Mouse (Mus musculus): ENCODE measurements around the gene Mmachc. TPM values are rescaled to one million over a fixed set of nuclear protein-coding genes. Genes with fewer than 3 reads are reported as not detected.

Gene Mmachc
- total and polyA plus RNA-seq, 3 experiments: 10.0 to 32.1 (median 15.4) TPM

DNA sequence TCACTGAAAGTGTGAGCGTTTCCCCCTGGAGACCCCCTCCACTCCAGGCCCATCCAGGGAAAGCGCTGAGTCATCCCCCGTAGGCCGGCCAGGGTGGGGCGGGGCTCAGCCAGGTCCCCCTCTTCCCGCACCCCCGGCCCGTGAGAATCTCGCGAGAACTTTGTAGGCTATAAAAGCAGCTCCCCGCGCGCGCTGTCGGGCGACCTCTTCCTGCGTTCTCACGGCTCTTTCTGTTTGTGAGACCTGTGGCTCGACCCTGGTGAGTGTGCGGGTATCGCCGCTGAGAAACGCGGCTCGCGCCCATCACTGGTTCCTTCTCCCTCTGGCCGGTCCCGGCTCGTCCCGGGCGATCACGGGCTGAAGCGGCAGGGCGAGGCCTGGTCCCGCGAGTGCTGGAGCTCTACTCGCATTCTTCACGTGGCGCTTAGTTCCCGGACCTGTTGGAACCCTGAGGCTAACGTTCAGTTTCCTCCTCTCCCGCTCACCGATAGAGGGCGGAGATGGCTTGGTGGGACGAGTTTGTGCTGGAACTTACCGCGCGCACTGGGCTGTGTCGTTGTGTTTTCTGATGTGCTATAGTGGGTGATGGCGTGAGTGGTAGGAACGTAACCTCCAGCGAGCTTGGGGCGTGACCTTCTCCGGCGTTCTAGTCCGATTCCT is 22.7 kb downstream of the Mmachc start, which contains the start of gene Prdx1 (continued):
- 0 out of 2 replicates have a peak, but pooled peaks have one; percentile 65 for TF ChIP-seq KAT2A (IDR thresholded peaks at IDR 0.05; ENCODE audit: insufficient replicate concordance, low read length)
- TF ChIP-seq NELFE (IDR thresholded peaks at IDR 0.05; ENCODE audit: low read depth, low read length): peak; percentile 100
- no peak for TF ChIP-seq JUN (IDR thresholded peaks at IDR 0.05; ENCODE audit: insufficient read depth, low read depth, low read length)
- TF ChIP-seq NRF1 (IDR thresholded peaks at IDR 0.05; ENCODE audit: low read depth, low read length): 0 out of 2 replicates have a peak, but pooled peaks have one; percentile 6
- TF ChIP-seq ETS1 (conservative IDR thresholded peaks at IDR 0.05; ENCODE audit: low read depth, low read length): peak; percentile 52
- peak; percentile 99 for TF ChIP-seq CHD2 (IDR thresholded peaks at IDR 0.05; ENCODE audit: low read length)
- peak; percentile 98 for TF ChIP-seq MXI1 (IDR thresholded peaks at IDR 0.05; ENCODE audit: low read depth, low read length)
- peak; percentile 22; the same call in 1 of the 2 replicates for TF ChIP-seq SMC3 (IDR thresholded peaks at IDR 0.05; ENCODE audit: low read depth, low read length)
- TF ChIP-seq EP300 (IDR thresholded peaks at IDR 0.05; ENCODE audit: low read length): no peak
- peak; percentile 60; the same call in 1 of the 2 replicates for TF ChIP-seq MYC (IDR thresholded peaks at IDR 0.05; ENCODE audit: low read depth, low read length)
- no peak for TF ChIP-seq CHD1 (IDR thresholded peaks at IDR 0.05; ENCODE audit: low read depth, low read length)
- TF ChIP-seq BHLHE40 (IDR thresholded peaks at IDR 0.05; ENCODE audit: low read depth, low read length): peak; percentile 76
- TF ChIP-seq POLR2AphosphoS2 (IDR thresholded peaks at IDR 0.05; ENCODE audit: low read depth, low read length): peak; percentile 99
- no peak; the same call in 1 of the 2 replicates for TF ChIP-seq USF2 (conservative IDR thresholded peaks at IDR 0.05; ENCODE audit: low read depth, low read length)
- no peak for TF ChIP-seq E2F4 (IDR thresholded peaks at IDR 0.05; ENCODE audit: insufficient replicate concordance, low read depth, low read length)
- TF ChIP-seq UBTF (IDR thresholded peaks at IDR 0.05; ENCODE audit: low read depth, low read length): no peak
- peak; percentile 99 for TF ChIP-seq ZMIZ1 (IDR thresholded peaks at IDR 0.05; ENCODE audit: low read depth, low read length)
- TF ChIP-seq MAX (IDR thresholded peaks at IDR 0.05; ENCODE audit: low read length): peak; percentile 94
- peak; percentile 97 for TF ChIP-seq TBP (conservative IDR thresholded peaks at IDR 0.05; ENCODE audit: low read depth, low read length)

- peak overlapping the region; percentile 89; the same call in 1 of the 2 replicates for H3K27ac ChIP-seq (ENCODE audit: insufficient read depth, low read depth)
- dilution Hi-C loops (cut with MboI; ENCODE audit: extremely low pct_ligation_motif_present, extremely low pct_unique_long_range_greater_than_20kb, low sequenced_read_pairs) (no loop called here), in situ Hi-C loops (cut with MboI; ENCODE audit: low pct_ligation_motif_present, low pct_unique_long_range_greater_than_20kb, low sequenced_read_pairs) (no loop called here)
These were observed 23.5 kb downstream of the Mmachc start for GRCm38 (mm10) chr4:116684665-116685064.

More at GRCm38 (mm10) chr4:116684665-116685064, 23.5 kb downstream of the Mmachc start:
- H3K27me3 ChIP-seq (replicated peaks): no peaks in the 10 kb centered on the region
- H3K4me3 ChIP-seq (replicated peaks in 1 of 3; ENCODE audit: low read depth in 2 of 3, low read length in 2 of 3, poor library complexity in 1 of 3): peak overlapping the region in 1 of 3 experiments; percentile 75
- no peaks in the 10 kb centered on the region for H3K9me3 ChIP-seq (replicated peaks; ENCODE audit: low read length)
- peaks cover 4 to 43% of the 10 kb centered on the region in 2 experiments; a peak in 2 of 4 replicates for H3K4me1 ChIP-seq (ENCODE audit: control insufficient read depth in 1 of 2, insufficient read depth in 2 of 2)
- no peak for DNase-seq (ENCODE audit: extremely low read depth)
- H3K36me3 ChIP-seq (replicated peaks in 1 of 2; ENCODE audit: control insufficient read depth in 1 of 2, insufficient read depth in 1 of 2, low read length in 1 of 2): peaks cover 15 to 27% of the 10 kb centered on the region in 2 experiments
- H3K79me2 ChIP-seq (replicated peaks; ENCODE audit: control insufficient read depth, extremely low read depth, insufficient read depth, poor library complexity, severe bottlenecking): peaks cover 43% of the 10 kb centered on the region
- peak overlapping the region; percentile 77 for H3K9ac ChIP-seq (ENCODE audit: insufficient read depth, low read depth)
- H3K4me2 ChIP-seq (ENCODE audit: insufficient read depth, low read depth, poor library complexity, severe bottlenecking): peak overlapping the region; percentile 35
- TF ChIP-seq BHLHE40 (IDR thresholded peaks at IDR 0.05; ENCODE audit: low read depth, low read length): no peak

Measured in CH12.LX (cell line).